Mouse (Mus musculus): ENCODE measurements around the gene Ctsa.
"Not testable (repeated sequence)": the region's sequence is repeated elsewhere in the genome, so short reads cannot be mapped to it uniquely, and the experiment has no call there.

Gene Ctsa

DNA sequence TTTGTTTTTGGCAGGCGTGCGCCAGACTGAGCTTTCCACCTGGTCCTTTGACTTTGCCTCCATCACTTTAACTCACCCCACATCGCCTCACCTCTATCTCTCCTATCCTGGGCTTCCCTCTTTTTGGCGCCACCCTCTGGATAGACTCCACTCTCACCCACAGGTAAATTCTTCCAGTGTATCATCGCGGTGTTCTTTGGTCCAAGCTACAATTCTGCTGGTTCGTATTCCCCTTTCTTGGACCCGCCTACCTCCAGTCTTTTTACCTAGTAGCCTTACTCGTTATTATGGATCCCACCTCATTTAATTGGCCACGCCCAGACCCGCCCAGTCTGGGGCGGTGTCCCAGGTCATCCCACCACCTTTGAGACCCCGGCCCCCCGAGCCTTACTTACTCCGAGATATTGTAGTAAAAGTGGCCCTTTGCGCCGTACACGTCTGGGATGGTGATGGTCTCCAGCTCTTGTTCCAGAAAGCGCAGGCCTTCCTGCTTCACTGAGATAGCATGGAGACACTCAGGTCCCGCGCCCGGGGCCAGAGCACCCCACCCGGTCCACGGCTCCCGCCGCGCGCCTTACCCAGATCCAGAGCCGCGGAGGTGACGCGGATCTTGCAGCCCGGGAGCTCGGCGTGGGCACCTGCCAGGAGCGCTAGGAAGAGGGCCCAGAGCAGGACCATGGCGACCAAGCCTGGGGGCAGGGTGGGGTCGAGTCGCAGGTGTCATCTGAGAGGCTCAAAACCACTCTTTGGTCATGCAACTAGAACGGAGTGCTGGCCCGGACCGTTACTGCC is 23.8 kb downstream of the Ctsa start:
- DNase-seq: no peak

DNA sequence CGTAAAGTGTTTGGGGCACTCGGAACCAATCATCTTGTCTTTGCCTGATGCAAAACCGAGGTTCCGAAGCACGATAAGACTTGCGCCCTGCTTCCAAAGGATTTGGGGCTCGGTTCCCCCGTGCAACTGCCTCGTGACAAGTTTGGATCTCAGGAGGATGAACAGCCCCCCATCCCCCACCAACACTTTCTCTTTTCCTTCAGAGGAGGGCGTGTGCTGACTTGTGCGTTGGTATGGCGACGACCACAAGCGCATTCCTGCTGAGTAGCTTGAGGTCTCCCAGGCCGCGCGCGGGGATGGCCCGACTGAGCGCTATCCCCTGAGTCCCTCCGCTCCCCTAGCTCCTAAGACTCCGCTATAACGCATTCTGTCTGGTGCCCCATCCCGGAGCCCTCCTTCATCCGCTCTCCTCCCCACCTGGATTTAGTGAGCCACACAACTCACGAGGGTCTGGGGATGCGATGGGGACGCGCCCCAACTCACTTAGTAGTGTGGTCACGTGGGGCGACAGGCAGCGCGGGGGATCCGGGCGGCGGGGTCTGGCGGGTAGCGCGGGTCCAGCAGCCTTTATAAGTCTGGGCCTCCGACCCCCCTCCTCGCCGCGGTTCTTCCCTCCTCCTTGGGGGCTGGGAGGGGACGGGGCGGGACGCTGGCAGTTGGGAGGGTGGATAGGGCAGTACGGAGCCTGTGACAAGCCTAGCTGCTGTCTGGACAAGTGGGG is 24.6 kb downstream of the Ctsa start, which contains the start of gene Pltp:
Pltp (minus strand) TSS at position 611 of the 721 bp plus-strand sequence.
- no peak for DNase-seq

GRCm38 (mm10) chr2:164857842-164858553 is 25.3 kb downstream of the Ctsa start:
- DNase-seq: no peak

DNA sequence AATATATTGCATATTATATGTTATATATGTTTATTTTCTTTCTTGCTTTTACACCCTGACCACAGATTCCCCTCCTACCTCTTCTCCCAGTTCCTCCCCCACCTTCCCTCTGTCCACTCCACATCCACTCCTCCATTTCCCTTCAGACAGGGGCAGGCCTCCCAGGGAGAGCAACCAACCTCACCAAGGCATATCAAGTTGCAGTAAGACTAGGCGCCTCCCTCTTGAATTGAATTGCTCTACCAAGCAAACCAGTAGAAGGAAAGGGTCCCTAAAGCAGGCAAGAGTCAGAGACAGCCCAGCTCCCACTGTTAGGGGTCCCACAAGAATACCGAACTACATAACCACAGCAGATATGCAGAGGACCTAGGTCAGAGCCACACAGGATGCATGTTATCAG is 26.5 kb downstream of the Ctsa start:
- no peak for DNase-seq

GRCm38 (mm10) chr2:164859640-164860432 is 27.2 kb downstream of the Ctsa start:
- DNase-seq: no peak

- no peak for DNase-seq
These were observed 28.4 kb downstream of the Ctsa start for GRCm38 (mm10) chr2:164861094-164861493.

DNA sequence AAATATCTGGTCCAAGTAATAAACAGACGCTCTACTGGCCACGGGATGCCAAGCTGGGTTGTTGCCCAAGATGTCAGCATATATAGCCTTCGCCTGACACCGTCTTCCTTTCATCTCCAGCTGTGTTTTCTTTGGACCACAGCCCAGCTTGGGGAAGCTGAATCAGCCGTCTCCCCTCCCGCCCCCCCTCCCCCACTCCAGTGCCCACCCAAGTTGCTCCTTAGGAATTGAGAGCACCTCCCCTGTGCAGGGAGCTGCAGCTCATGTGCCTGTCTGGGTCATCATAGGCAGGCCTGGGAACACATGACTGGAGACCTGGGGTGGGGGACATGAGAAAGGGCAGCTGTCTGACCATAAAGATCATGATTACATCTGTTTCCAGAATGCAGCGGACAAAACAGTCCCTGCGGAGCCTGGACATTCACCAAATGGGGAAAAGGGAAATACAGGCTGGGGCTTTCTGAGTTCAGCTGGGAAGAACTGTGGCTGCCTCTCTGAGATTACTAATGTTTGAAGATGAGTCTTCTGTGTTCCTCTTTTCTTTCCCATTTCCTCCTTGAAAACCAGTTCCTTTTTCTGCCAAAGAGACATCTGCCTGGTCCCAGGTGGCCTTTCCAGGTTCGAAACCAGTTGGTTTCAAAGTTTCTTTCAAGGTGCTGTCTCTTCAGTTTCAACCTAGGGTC is 29.6 kb downstream of the Ctsa start:
- DNase-seq: no peak

DNA sequence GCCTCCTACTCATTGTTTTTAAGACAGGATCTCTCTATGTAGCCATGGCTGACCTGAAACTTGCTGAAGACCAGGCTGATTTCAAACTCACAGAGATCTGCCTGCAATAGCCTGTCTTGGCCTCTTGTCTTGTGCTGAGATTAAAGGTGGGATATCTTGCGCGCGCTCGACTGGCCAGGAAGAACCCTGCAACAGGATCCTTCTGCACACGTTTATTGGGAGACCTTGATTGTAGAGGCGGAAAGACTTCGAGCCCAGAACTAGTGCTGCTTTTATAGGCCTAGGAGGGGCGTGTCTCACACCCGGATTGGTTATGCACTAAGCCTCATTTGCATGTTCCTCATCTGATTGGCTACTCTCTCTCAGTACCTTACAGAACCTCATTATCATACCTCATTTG is 30.7 kb downstream of the Ctsa start:
- not testable (repeated sequence) for DNase-seq

GRCm38 (mm10) chr2:164864593-164864992 is 31.9 kb downstream of the Ctsa start:
- DNase-seq: no peak

- no peak for DNase-seq
These were observed 34.3 kb downstream of the Ctsa start for GRCm38 (mm10) chr2:164866741-164867551.

GRCm38 (mm10) chr2:164867566-164867965 is 34.9 kb downstream of the Ctsa start:
- DNase-seq: no peak

DNA sequence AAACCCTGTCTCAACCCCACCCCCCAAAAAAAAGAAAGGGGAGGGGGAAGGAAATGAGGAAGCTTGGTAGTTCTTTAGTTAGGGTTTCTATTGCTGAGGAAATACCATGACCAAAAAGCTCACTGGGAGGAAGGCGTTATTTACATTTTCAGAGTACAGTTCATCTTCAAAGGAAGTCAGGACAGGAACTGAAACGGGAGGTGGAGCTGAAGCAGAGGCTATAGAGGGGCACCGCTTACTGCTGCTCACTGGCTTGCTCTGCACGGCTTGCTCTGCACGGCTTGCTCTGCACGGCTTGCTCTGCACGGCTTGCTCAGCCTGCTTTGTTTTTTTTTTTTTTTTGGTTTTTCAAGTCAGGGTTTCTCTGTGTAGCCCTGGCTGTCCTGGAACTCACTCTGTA is 35.8 kb downstream of the Ctsa start:
- DNase-seq: no peak

DNA sequence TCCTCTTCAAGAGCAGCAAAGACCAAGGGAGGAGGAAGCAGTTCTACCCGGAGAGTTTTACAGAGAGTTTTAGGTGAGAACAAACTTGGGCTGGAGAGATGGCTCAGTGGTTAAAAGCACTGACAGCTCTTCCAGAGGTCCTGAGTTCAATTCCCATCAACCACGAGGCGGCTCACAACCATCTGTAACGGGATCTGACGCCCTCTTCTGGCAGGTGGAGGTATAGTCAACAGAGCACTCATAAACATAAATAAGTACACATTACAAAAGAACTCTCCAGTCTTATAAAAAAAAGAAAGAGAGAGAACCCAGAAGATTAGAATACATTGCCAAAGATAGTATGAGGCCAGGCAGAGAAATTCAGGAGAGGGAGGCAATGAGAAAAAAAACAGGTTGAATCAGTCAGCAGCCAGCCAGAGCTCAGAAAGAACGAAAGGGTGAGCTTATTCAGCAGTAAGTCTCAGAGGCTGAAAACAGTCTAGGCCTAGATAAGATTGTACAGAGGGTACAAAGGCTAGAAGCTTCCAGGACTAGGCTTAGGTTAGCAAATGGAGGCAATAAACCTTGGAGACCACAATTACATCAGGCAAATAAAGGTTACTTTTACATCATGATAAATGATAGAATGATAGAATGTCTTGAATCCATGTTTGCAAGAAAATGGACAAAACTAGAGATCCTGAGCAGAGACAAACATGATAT is 39.1 kb downstream of the Ctsa start:
- no peak for DNase-seq

- DNase-seq: no peak
These were observed 40.9 kb downstream of the Ctsa start for GRCm38 (mm10) chr2:164873621-164874020.

DNA sequence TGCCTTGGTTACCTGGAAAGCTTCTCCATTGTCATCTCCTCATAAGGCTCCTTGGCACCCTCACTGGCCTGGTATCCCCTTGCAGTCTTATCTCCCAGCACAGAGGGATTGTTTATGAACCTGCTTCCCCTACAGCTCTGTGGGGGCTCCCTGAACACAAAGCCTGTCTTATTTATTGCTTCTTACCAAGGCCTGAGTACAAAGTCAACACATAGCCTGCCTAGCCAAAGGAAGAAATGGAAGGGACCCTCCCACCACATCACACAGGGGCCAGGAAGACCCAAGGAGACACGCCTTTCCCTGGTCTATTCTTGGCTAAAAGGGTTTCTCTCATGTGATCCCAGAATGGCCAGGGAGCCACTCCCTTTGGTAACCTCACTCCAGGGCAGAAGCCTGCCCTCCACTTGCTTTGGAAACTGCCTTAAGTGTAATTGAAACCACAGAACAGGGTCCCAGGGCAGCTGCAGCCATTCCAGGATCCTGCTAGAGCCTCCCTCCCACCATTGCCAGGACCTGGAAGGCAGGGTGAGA is 41.6 kb downstream of the Ctsa start:
- no peak for DNase-seq

- not testable (repeated sequence) for DNase-seq
These were observed 43.0 kb downstream of the Ctsa start for GRCm38 (mm10) chr2:164875648-164876047.

GRCm38 (mm10) chr2:164877376-164878215 is 44.9 kb downstream of the Ctsa start:
- DNase-seq: not testable (repeated sequence)

DNA sequence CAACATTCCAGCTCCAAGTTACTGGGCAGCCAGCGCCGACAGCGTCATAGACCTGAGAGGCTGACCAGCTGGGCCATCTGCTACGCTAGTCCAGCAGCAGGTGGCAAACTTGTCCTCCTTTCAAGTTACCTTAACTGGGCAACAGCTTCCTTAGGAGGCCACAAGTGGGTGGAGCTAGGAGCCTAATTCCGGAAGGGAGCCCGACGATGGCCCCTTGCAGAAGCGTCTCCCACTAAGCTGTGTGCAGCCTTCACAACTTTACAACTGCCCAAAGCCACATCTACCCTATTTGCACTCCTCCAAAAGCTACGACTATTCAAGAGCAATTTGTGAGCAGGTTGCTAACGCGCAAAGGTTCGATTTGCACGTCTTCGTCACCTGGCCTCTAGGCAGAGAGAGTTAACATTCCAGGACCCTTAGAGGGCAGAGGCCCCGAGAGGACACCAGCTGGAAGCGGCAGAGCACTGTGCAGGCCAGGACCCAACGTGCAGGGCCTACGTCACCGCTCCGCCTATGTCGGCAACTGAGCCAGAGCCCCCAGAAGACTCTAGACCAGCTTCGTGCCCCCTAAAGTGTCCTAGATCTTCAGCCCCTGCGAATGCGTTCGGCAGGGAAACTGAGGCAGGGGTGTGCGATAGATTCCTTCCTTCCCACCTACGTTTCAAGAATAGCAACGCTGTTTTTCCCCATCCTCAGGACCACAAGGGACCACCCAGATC is 46.0 kb downstream of the Ctsa start:
- DNase-seq: peak; percentile 44 to 55

DNA sequence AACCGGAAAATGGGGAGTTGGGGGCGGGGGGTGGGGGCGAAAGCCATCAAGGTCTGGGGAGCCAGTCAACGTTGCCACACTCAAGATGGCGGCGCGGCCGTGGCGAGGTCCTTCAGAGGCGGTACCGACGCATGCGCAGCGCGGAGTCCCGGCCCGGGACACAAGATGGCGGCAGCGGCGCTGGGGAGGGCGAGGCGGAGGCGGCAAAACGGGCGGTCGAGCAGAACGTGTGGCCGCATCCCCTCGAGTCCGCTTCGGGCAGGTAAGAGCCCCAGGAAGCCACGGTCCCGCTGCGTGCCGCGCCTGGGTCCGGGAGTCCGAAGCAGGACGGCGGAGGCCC is 46.5 kb downstream of the Ctsa start, which contains the start of gene Pcif1:
Pcif1 (plus strand) TSS at position 77 of the 340 bp plus-strand sequence.
- peak; percentile 87 to 90 for DNase-seq
